Mouse (Mus musculus) embryonic stem cell, embryonic (primary cell): ENCODE results near the gene Dip2b.

Source experiments
- CTCF ChIA-PET, 4 experiments: fragments of 300-600 bp in 2 of 4; fragments of 350-600 bp in 2 of 4; sonication (Branson Sonifier 250); formaldehyde crosslinking; loops; one replicate each; lab custom pipeline; 2022; ENCODE audit warnings: inconsistent platforms in 2 of 4; lab: Charles Lee
- POLR2A ChIA-PET, 4 experiments: fragments of 300-600 bp in 2 of 4; fragments of 350-600 bp in 2 of 4; sonication (Branson Sonifier 250); formaldehyde crosslinking; loops; one replicate each; lab custom pipeline; 2022; ENCODE audit warnings: antibody characterized with exemption in 4 of 4, inconsistent platforms in 1 of 4; lab: Charles Lee

Gene Dip2b

GRCm38 (mm10) chr15:100163381-100164051 lies 125.1 kb downstream of the Dip2b start:
- POLR2A ChIA-PET: interaction anchor here in 1 of 4 experiments (0.6 kb wide), 1 partner anchor 97 kb away, joined by 3 read pairs; no protein-coding TSS in a partner anchor
- CTCF ChIA-PET: no interaction called here

DNA sequence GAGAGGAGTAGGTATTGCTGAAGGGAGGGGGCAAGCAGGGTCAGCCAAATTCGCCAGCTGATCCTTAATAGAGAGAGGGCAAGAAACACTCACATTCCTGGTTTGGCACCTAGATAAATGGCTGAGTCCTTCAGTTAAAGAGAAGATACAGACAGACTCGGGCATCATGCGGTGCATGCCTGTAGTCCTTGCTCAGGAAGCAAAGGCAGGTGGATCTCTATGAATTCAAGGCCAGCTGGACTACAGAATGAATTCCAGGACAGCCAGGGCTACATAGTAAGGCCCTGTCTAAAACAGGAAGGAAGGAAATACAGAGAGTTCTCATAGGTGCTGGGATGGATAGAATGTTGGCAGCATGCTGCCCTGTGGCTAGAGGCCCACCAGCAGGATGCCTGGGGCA lies 128.0 kb downstream of the Dip2b start:
- POLR2A ChIA-PET: no interaction called here
- CTCF ChIA-PET: interaction anchor here in 1 of 4 experiments (0.6 kb wide), 1 partner anchor 34 kb away, joined by 6 read pairs; no protein-coding TSS in a partner anchor

- POLR2A ChIA-PET: interaction anchor here in 3 of 4 experiments (0.6 to 1.1 kb wide), 4 partner anchors 12 to 101 kb away, joined by 3 read pairs; partner anchors contain the start of gene Atf1 (in 2 of the 3)
- CTCF ChIA-PET: interaction anchor here in 1 of 4 experiments (0.6 kb wide), 1 partner anchor 11 kb away, joined by 4 read pairs; no protein-coding TSS in a partner anchor
Observed at GRCm38 (mm10) chr15:100167791-100168190, 129.3 kb downstream of the Dip2b start.

DNA sequence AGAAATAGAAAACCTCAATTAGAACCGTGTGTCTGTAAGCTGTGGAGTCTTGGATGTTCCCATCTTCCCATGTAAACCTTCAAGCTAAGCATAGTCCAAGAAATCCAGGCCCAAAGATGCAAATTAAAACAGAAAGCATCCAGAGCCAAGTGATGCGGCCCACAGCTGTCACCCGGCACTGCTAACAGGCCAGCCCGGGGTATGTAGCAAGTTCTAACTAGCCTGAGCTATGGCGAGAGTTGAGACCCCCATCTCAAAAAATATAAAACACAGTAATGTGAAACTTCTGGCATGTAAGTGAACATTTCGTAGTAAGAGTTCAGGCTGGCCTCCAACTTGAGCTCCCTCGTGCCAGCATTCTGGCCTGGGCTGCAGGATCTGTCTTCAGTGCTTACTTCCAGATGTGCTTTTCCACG lies 129.7 kb downstream of the Dip2b start:
- ChIA-PET CTCF (no interaction called here), POLR2A (interaction anchor here in 2 of 4 experiments (0.6 to 1.1 kb wide), 4 partner anchors 8 to 59 kb away, joined by 3 read pairs; partner anchors contain the start of gene Atf1 (in 2 of the 2))

DNA sequence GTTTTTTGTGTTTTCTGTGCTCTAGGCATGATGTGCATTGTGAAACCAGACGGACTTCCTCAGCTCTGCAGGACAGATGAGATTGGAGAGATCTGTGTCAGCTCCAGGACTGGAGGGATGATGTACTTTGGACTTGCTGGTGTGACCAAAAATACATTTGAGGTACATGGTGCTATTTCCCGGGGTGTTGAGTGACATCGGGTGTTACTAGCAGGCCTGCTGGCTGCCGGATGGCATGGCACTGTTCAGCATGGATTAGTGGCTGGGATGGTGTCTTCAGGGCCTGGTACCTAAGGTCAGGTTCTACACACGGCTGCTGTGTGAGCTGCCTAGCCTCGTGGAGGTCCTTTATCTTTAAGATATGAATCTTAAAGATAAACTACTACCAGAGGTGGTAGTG lies 136.7 kb downstream of the Dip2b start:
- CTCF ChIA-PET: no interaction called here
- POLR2A ChIA-PET: no interaction called here

DNA sequence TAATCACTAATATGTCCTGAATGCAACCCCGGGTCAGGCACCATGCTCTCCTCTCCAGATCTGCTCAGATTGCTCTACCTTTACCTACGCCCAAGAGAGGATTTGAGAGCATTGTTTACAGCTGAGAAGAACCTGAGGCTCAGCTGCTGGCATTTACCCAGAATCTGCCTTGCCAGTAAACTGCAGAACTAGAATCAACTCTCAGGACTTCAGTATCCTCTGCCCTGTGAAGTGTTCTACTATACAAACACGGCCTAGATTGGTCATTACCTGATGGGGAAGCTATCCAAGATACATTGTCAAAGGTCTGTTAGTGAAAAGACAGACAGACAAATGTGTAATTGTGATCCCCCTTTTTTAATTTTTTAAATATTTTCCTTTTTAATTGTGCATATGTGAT lies 138.7 kb downstream of the Dip2b start:
- ChIA-PET POLR2A (interaction anchor here in 3 of 4 experiments (0.5 to 1.5 kb wide), 4 partner anchors 34 to 566 kb away, joined by 3 to 9 read pairs (median 4); no protein-coding TSS in a partner anchor), CTCF (interaction anchor here in 2 of 4 experiments (1.0 kb wide), 1 partner anchor 139 kb away, joined by 3 read pairs; the partner anchor contains the start of gene Dip2b (in 2 of the 2))

DNA sequence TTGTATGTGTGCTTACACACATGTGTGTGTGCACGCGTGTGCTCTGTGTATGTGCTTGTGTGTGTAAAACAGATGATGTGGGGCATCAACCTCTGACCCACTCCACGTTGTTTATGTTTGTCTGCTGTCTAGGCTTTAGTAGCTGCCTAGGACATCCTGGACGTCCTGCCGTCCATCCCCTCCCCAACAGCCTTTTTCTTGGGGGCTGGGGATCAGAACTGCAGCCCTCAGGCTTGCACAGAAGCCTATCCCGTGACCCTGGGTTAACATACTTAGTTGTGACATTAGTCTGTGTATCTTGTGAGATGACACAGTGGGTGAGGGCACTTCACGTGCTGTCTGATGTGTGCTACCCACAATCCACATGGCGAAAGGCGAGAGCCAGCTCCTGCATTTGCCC lies 139.1 kb downstream of the Dip2b start:
- CTCF ChIA-PET: interaction anchor here in 3 of 4 experiments (0.6 to 1.0 kb wide), 2 partner anchors 139 to 850 kb away, joined by 3 to 9 read pairs (median 3); partner anchors contain the start of gene Dip2b (in 2 of the 3)
- POLR2A ChIA-PET: interaction anchor here in 2 of 4 experiments (0.5 to 1.5 kb wide), 2 partner anchors 33 to 566 kb away, joined by 3 to 4 read pairs; no protein-coding TSS in a partner anchor

DNA sequence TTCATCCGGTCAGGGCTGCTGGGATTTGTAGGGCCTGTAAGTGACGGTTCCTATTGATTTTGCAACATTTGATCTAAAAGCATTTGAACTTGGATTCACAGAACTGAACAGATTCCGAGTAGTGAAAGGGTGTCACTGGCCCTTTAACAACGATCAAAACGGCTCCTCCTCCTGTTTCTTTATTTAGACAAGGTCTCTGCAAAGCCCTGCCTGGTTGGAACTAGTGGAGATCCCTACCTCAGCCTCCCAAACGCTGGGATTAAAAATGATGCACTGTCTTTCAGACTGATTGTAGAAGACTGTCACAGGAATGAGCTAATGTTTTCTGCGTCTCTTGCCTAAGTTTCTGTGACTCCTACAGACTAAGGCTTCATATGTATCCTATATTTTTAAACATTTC lies 140.0 kb downstream of the Dip2b start:
- POLR2A ChIA-PET: no interaction called here

GRCm38 (mm10) chr15:100179685-100180084 lies 141.2 kb downstream of the Dip2b start:
- POLR2A ChIA-PET: no interaction called here

More for the DNA sequence above, 140.0 kb downstream of the Dip2b start:
- CTCF ChIA-PET: interaction anchor here in 1 of 4 experiments (0.7 kb wide), 1 partner anchor 11 kb away, joined by 4 read pairs; no protein-coding TSS in a partner anchor

DNA sequence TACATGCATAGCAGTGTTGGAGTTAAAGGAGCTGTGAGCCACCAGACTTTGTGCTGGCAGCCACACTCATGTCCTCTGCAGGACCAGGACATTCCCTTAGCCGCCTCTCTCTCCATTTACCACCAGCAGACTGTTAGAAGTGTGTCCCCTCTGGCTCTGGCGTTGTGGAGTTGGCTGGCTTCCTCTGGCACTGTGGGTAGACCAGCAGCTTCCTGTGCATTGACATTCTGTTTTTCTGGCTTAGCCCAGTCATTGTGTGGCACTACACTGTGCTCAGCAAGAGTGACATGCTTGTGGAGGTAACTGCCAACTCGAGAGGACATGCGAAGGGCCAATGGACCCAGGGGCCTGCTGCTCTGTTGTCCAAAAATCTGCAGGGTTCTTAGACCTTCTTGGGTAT lies 141.8 kb downstream of the Dip2b start:
- POLR2A ChIA-PET: interaction anchor here in 2 of 4 experiments (0.5 to 0.6 kb wide), 2 partner anchors 33 to 358 kb away, joined by 3 to 4 read pairs; no protein-coding TSS in a partner anchor
- CTCF ChIA-PET: interaction anchor here in 2 of 4 experiments (0.8 to 1.2 kb wide), 2 partner anchors 9 to 31 kb away, joined by 4 to 5 read pairs; no protein-coding TSS in a partner anchor

More at GRCm38 (mm10) chr15:100179685-100180084, 141.2 kb downstream of the Dip2b start:
- CTCF ChIA-PET: interaction anchor here in 2 of 4 experiments (0.8 to 1.2 kb wide), 2 partner anchors 9 to 32 kb away, joined by 4 to 5 read pairs; no protein-coding TSS in a partner anchor

DNA sequence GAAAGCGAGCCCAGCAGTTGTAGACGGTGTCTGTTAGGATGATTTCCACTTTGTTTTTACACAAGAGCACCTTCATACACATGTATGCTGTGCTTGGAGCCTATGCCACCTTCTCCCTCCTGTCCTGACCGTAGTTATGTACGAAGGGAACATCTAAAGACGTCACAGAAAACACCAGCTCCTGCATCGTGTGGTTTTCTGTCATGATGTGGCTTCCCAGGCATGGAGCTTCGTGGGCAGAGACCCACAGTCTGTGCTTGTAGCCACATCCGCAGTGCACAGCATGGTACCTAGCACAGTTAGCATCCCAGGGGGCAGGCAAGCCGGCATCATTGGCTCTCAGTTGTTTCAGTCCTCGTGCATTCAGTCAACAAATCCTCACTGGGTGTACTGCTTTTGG lies 143.4 kb downstream of the Dip2b start:
- POLR2A ChIA-PET: interaction anchor here in 2 of 4 experiments (0.8 to 1.7 kb wide), 5 partner anchors 10 to 140 kb away, joined by 3 to 4 read pairs (median 3); no protein-coding TSS in a partner anchor
- CTCF ChIA-PET: interaction anchor here in 2 of 4 experiments (0.5 to 0.7 kb wide), 4 partner anchors 10 to 1518 kb away, joined by 3 to 20 read pairs (median 4); no protein-coding TSS in a partner anchor

DNA sequence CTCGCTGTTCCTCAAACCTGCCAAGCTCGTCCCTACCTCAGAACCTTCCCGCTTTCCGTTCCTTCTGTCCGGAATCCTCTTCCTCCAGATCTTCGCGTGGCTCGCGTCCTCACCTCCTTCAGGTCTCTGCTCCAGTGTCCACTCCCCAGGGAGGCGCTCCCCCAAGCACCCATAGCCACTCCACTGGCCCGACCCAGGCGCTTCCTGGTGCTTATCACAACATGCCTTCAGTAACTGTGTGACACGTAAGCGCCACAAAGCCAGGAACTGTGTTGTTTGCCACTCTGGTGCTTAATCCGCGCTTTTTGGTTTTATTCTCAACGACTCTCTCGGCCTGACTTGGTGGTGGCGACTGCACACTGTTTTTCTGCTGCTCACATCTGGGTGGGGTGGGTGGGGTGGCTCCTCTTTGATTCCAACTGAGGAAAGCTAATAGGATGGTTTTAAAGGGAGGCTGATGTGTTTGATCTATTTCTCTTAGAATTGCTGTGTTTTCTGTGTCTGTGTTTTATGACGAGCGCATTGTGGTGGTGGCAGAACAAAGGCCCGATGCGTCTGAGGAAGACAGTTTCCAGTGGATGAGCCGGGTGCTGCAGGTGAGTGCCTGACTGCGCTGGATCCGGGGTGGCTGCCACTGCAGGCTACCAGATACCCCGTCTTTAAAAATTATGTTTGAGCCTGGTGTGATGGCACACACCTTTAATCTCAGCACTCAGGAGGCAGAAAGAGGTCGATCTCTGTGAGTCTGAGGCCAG lies 144.2 kb downstream of the Dip2b start:
- ChIA-PET POLR2A (interaction anchor here in 2 of 4 experiments (0.8 to 1.7 kb wide), 5 partner anchors 9 to 141 kb away, joined by 3 to 4 read pairs (median 3); no protein-coding TSS in a partner anchor), CTCF (interaction anchor here in 2 of 4 experiments (0.5 to 0.7 kb wide), 3 partner anchors 9 to 1519 kb away, joined by 3 to 20 read pairs (median 6); no protein-coding TSS in a partner anchor)

DNA sequence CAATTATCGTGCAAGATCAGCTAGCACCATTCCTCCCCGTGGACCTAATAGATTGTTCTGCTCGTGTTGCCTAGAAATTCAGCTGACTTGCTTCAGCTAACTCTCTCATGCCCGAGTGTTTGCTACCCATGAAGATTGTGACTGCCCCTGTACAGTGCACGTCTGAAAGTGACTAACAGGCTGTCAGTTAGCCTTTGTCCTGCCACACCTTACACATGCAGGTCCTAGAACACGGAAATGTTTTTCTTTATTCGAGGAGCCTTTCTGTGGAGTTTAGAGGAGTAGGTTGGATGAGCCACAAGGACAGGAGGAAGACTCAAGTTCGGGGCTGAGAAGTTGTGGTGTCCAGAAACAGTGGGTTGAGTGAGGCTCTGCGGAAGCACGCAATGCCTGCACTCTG lies 145.0 kb downstream of the Dip2b start:
- ChIA-PET CTCF (no interaction called here), POLR2A (interaction anchor here in 1 of 4 experiments (1.7 kb wide), 1 partner anchor 10 kb away, joined by 3 read pairs; no protein-coding TSS in a partner anchor)

DNA sequence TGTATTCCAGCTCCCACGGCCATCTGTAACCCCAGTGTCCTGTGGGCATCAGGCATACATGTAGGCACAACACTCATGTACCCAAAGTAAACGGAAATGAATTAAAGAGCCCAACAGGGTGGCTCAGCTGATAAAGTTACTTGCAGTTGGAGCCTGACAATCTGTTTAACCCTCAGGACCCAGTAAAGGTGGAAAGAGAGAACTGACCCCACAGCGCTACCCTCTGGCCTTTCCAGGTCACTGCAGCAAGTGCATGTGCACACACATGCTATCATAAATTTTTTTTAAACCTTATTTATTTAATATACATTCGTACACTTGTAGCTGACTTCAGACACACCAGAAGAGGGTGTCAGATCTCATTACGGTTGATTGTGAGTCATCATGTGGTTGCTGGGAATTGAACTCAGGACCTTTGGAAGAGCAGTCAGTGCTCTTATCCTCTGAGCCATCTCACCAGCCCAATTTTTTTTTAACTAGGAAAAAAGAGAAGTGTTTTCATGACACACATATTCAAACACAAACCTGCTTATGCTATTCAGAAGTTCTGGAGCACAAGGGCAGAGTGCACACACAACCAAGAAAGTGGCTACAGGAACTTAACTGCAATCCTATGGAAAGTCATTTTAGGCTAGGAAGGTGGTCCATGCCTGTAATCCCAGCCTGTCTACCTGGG lies 146.5 kb downstream of the Dip2b start:
- ChIA-PET CTCF (interaction anchor here (0.6 to 1.2 kb wide), 14 partner anchors 9 to 148 kb away, joined by 3 to 14 read pairs (median 3); partner anchors contain the start of gene Dip2b (in 3 of the 4)), POLR2A (interaction anchor here in 3 of 4 experiments (0.5 to 1.4 kb wide), 6 partner anchors 16 to 198 kb away, joined by 3 to 5 read pairs (median 3); partner anchors contain the start of gene Dip2b (in 1 of the 3))

DNA sequence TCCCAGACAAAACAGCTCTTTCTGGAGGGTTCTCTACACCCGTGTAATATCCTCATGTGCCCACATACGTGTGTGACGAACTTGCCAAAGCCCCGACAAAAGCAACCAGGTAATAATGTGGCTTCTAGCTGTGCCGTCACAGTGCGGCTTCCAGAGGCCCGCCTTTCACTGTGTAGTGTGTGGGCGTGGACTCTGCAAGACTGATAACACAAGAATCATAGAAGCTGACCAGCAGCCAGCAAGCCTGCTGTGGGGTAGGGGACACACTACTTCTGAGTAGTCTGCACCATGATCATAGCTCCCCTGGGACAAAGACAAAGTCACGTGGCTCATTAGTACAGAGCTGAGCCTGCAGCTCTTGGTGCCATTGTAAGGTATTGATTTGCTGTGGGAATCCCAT lies 147.8 kb downstream of the Dip2b start:
- CTCF ChIA-PET: interaction anchor here in 2 of 4 experiments (0.6 to 1.5 kb wide), 5 partner anchors 11 to 1364 kb away, joined by 3 to 4 read pairs (median 4); partner anchors contain the start of gene Dip2b (in 2 of the 2)
- POLR2A ChIA-PET: interaction anchor here in 3 of 4 experiments (0.6 to 1.4 kb wide), 5 partner anchors 10 to 266 kb away, joined by 3 to 7 read pairs (median 3); partner anchors contain the start of gene Dip2b (in 1 of the 3)

DNA sequence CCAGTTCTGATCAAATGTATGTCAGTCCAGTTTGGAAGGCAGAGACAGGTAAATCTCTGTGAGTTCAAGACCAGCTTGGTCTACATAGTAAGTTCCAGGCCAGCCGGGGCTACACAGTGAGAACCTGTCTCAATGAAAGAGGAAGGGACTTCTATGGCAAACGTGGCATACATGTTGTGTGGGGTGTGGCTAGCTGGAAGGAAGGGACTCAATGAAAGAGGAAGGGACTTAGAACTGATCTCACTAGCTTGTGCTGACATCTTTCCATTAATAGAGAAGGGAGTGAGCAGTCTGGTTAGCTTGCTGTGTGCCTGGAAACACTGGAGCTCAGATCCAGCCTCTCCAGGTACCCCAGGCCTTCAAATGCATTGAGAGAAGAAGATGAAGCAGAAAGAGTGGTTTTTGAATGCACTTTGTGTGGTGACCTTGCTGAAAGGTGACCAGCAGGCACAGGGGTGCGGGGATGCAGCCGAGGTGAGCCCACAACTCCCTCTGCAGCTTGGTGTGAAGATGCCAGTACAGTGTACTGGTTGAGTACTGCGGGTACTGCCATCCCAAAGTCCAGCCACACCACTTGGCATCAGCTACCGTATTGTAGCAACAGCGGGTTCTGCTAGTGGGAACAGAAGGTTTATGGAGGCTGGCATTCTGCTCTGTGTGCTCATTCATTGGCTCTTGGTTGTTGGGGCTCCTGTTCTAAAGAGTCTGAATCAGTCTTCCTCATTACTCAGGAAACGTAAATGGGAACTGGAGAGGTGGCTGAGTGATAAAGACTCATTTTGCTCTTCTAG lies 148.6 kb downstream of the Dip2b start:
- ChIA-PET CTCF (interaction anchor here in 2 of 4 experiments (0.6 to 1.5 kb wide), 5 partner anchors 139 to 1365 kb away, joined by 3 to 4 read pairs (median 3); partner anchors contain the start of gene Dip2b (in 2 of the 2)), POLR2A (interaction anchor here in 3 of 4 experiments (0.6 to 1.6 kb wide), 6 partner anchors 11 to 265 kb away, joined by 3 to 7 read pairs (median 3); partner anchors contain the start of gene Dip2b (in 1 of the 3))
